Mouse (Mus musculus) CH12.LX (cell line): ENCODE data around the gene Gm3164. TPM values are rescaled to one million over a fixed set of nuclear protein-coding genes. Genes with fewer than 3 reads are reported as not detected.
"Not testable (repeated sequence)": the region's sequence is repeated elsewhere in the genome, so short reads cannot be mapped to it uniquely, and the experiment has no call there.

Experiments
- DNase-seq: peaks from one replicate; pipeline ENCODE4 v3.0.0-alpha.2; 2013; ENCODE audit errors: extremely low read depth
- H3K27ac ChIP-seq: 2 replicates; pipeline ENCODE4 v1.5.1; 2012; ENCODE audit warnings: low read depth, mild to moderate bottlenecking, control low read depth, moderate library complexity; ENCODE audit not compliant: insufficient read depth
- H3K27me3 ChIP-seq: replicated peaks from 2 replicates; pipeline ENCODE3; 2012; ENCODE audit warnings: inconsistent platforms
- H3K36me3 ChIP-seq, 2 experiments: replicated peaks in 1 of 2; 2 replicates each; pipeline versions ENCODE3 to v1.6.1; 2012; ENCODE audit warnings: inconsistent platforms in 1 of 2, low read length in 1 of 2, mild to moderate bottlenecking in 1 of 2, mixed read lengths in 1 of 2, moderate library complexity in 1 of 2; ENCODE audit not compliant: control insufficient read depth in 1 of 2, insufficient read depth in 1 of 2
- H3K4me1 ChIP-seq, 2 experiments: 2 replicates each; pipeline ENCODE4 v1.6.1; 2012; ENCODE audit warnings: inconsistent platforms in 1 of 2, moderate library complexity in 1 of 2; ENCODE audit not compliant: insufficient read depth in 2 of 2, control insufficient read depth in 1 of 2
- H3K4me2 ChIP-seq: 2 replicates; pipeline ENCODE4 v1.6.1; 2012; ENCODE audit warnings: low read depth, mild to moderate bottlenecking, control low read depth; ENCODE audit not compliant: poor library complexity, insufficient read depth, severe bottlenecking
- H3K4me3 ChIP-seq, 3 experiments: fragments of 150-350 bp in 1 of 3; sonication (generic) in 1 of 3; replicated peaks in 1 of 3; 2 replicates each; pipeline versions ENCODE3 to v1.5.1; 2011 to 2012; ENCODE audit warnings: low read depth in 2 of 3, low read length in 2 of 3, mild to moderate bottlenecking in 2 of 3, moderate library complexity in 2 of 3, control low read depth in 1 of 3, improper control_type of control experiment in 1 of 3, inconsistent platforms in 1 of 3, mixed read lengths in 1 of 3; ENCODE audit not compliant: poor library complexity in 1 of 3
- H3K79me2 ChIP-seq: replicated peaks from 2 replicates; pipeline ENCODE4 v1.6.1; 2012; ENCODE audit warnings: mild to moderate bottlenecking, moderate library complexity; ENCODE audit not compliant: control insufficient read depth, poor library complexity, insufficient read depth, severe bottlenecking; ENCODE audit errors: extremely low read depth
- H3K9ac ChIP-seq: 2 replicates; pipeline ENCODE4 v1.6.1; 2012; ENCODE audit warnings: low read depth, mild to moderate bottlenecking, control low read depth, moderate library complexity; ENCODE audit not compliant: insufficient read depth
- H3K9me3 ChIP-seq: replicated peaks from 2 replicates; pipeline ENCODE3; 2012; ENCODE audit warnings: low read length, inconsistent platforms, mixed read lengths
- dilution Hi-C: fragments of 300-500 bp; cut with MboI; formaldehyde crosslinking; loops from 2 replicates; pipeline ENCODE4 v1.14.3; 2020; ENCODE audit warnings: low sequenced_read_pairs; ENCODE audit not compliant: extremely low pct_unique_long_range_greater_than_20kb, extremely low pct_ligation_motif_present
- in situ Hi-C: fragments of 300-500 bp; cut with MboI; formaldehyde crosslinking; loops from 3 replicates; pipeline ENCODE4 v1.14.3; 2019; ENCODE audit warnings: low sequenced_read_pairs, low pct_ligation_motif_present, low pct_unique_long_range_greater_than_20kb, mixed read lengths
- polyA plus RNA-seq: library from polyadenylated mRNA; unstranded; fragments of >175 nt; gene quantifications from 2 replicates; pipeline ENCODE4 v1.2.1, GENCODE M21; 2012; ENCODE audit warnings: low read depth; ENCODE audit not compliant: insufficient read length
- total RNA-seq, 2 experiments: library from RNA; depleted of rRNA; stranded (reverse); fragments of 300-350 nt in 1 of 2; fragments of >200 nt in 1 of 2; gene quantifications; 2 replicates each; pipeline ENCODE4 v1.2.3; 2012 to 2014

Gm3164 gene
- total RNA-seq (2012; rRNA removed), result not detected in 2 replicates
- total RNA-seq (2014; rRNA removed), result not detected in 2 replicates
- not detected in 2 replicates for polyA plus RNA-seq

DNA sequence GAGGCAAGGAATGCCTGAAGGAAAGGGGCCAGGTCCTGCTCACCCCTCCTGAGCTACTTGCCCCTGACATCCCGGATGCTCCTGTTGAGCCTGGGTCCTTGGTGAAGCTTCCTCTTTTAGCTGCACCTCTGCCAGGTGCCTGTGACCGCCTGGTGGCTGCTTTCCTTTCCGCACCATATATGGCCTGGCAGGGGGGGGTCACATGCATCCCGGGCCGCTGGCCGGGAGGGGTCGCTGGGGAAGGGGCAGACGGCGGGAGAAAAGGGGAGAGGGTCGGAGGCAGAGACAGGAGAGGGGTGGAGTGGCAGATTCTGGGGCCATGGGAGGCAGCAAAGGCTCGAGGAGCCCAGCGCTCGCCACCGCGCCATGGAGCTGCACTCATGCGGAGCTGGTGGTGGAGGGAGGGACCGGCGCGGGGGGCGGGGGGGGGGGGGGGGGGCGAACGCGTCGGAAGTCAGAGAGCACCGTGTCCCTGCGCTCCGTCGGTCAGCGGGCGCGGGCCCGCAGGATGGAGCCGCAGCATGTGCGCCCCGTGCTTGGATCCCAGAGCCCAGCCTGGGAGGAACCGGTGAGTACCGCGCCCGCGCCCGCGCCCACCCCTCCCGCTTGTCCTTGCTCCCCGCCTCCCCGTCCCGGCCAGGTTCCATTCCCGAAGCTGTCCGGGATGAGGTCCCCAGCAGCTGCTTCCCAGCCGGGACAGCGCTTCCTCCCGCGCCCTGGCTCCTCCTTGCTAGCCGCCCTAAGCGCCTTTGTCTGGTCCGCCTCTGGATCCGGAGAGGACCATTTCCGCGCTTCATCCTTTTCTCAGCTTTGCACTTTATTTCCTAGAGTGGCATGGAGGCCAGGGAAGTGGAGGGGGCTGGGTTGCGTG is at the start of gene Gm3164:
Gene Gm3164 (plus strand): TSS at position 484 of the 871 bp plus-strand sequence.
- in situ Hi-C loops, dilution Hi-C loops, H3K4me2 ChIP-seq: not testable (repeated sequence)

DNA sequence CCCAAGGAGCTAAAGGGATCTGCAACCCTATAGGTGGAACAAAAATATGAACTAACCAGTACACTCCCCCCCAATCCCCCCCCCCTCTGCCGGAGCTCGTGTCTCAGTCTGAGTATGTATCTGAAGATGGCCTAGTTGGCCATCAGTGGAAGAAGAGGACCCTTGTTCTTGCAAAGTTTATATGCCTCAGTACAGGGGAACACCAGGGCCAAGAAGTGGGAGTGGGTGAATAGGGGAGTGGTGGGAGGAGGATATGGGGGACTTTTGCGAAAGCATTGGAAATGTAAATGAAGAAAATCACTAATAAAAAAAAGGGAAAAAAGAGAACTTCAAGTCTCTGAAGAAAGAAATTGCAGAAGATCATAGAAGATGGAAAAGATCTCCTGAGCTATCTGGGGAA is 46.3 kb upstream of the Gm3164 start:
- H3K9ac ChIP-seq, H3K79me2 ChIP-seq, DNase-seq, H3K4me2 ChIP-seq, H3K9me3 ChIP-seq, H3K4me1 ChIP-seq, H3K4me3 ChIP-seq, dilution Hi-C loops, H3K27ac ChIP-seq, in situ Hi-C loops, H3K27me3 ChIP-seq, H3K36me3 ChIP-seq: not testable (repeated sequence)

More for the DNA sequence above, at the start of gene Gm3164:
- H3K27me3 ChIP-seq, H3K27ac ChIP-seq, H3K4me3 ChIP-seq, H3K4me1 ChIP-seq, H3K36me3 ChIP-seq, H3K9ac ChIP-seq, H3K9me3 ChIP-seq, DNase-seq, H3K79me2 ChIP-seq: not testable (repeated sequence)

- H3K4me1 ChIP-seq, DNase-seq: not testable (repeated sequence)
Observed at GRCm38 (mm10) chr14:4369691-4370090, 45.6 kb upstream of the Gm3164 start.

DNA sequence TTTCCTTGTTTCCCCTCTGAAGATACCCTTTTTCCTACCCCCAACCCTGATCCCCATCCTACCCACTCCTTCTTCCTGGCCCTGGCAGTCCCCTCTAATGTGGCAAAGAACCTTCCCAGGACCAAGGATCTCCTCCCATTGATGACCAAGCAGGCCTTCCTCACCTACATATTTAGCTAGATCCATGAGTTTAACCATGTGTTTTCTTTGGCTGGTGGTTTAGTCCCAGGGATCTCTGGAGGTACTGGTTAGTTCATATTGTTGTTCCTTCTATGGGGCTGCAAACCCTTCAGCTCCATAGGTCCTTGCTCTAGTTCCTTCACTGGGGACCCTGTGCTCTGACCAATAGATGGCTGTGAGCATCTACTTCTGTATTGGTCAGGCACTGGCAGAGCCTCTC is 37.4 kb upstream of the Gm3164 start:
- H3K27me3 ChIP-seq, H3K27ac ChIP-seq, DNase-seq, dilution Hi-C loops, H3K9ac ChIP-seq, H3K79me2 ChIP-seq, in situ Hi-C loops, H3K4me2 ChIP-seq, H3K4me3 ChIP-seq, H3K9me3 ChIP-seq, H3K4me1 ChIP-seq, H3K36me3 ChIP-seq: not testable (repeated sequence)

More at GRCm38 (mm10) chr14:4369691-4370090, 45.6 kb upstream of the Gm3164 start:
- dilution Hi-C loops, H3K4me2 ChIP-seq, H3K27ac ChIP-seq, H3K79me2 ChIP-seq, in situ Hi-C loops, H3K9me3 ChIP-seq, H3K4me3 ChIP-seq, H3K36me3 ChIP-seq, H3K9ac ChIP-seq, H3K27me3 ChIP-seq: not testable (repeated sequence)

DNA sequence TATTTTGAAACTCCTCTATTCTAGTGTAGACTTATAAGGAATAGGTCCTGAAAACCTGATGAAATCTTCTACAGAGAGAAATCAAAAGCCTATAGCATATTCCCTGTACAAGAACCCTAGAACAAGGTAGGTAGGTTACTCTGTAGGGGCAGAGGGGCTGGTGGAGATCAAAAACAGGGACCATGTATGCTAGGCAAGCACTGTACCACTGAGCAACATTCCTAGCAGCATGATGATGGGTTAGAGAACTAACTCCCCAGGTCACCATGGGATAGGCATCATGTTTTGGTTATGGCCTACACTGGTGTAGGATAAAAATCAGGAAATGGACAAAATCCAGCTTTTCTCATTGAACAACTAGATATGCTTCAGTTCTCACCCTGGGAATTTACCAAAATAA is 29.6 kb upstream of the Gm3164 start:
- H3K9ac ChIP-seq, H3K36me3 ChIP-seq, H3K4me3 ChIP-seq, dilution Hi-C loops, in situ Hi-C loops, DNase-seq, H3K4me1 ChIP-seq, H3K27me3 ChIP-seq, H3K27ac ChIP-seq, H3K9me3 ChIP-seq, H3K79me2 ChIP-seq, H3K4me2 ChIP-seq: not testable (repeated sequence)

DNA sequence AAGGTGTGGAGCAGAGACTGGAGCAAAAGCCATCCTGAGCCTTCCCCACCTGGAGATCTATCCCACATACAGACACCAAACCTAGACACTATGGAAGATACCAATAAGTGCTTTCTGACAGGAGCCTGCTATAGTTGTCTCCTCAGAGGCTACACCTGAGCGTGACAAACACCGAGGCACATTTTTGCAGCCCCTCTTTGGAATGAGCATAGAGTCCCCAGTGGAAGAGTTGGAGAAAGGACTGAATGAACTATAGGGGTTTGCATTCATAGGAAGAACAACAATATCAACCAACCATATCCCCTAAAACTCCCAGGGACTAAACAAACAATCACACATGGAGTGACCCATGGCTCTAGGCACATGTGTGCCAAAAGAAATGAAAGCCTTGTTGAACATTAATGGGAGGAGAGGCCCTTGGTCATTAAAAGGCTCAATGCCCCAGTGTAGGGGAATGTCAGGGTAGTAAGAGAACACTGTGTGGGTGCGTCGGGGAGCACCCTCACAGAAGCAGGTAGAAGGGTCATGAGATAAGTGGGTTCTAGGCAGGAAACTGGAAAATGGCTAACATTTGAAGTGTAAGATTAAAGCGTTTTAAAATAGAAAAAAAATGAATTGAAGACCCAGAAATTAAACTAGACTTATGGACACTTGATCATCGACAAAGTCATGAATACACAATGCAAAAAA is 22.3 kb upstream of the Gm3164 start:
- H3K4me2 ChIP-seq, H3K9me3 ChIP-seq, H3K27me3 ChIP-seq, H3K4me1 ChIP-seq, H3K9ac ChIP-seq, H3K36me3 ChIP-seq, dilution Hi-C loops, H3K27ac ChIP-seq, H3K79me2 ChIP-seq, DNase-seq, in situ Hi-C loops, H3K4me3 ChIP-seq: not testable (repeated sequence)
